Mouse (Mus musculus): ENCODE results near the gene Tbc1d14. TPM values are rescaled to one million over a fixed set of nuclear protein-coding genes. Genes with fewer than 3 reads are reported as not detected.

The Tbc1d14 gene
- polyA plus RNA-seq, 1 experiment from 2014 or later = 30.7 TPM

DNA sequence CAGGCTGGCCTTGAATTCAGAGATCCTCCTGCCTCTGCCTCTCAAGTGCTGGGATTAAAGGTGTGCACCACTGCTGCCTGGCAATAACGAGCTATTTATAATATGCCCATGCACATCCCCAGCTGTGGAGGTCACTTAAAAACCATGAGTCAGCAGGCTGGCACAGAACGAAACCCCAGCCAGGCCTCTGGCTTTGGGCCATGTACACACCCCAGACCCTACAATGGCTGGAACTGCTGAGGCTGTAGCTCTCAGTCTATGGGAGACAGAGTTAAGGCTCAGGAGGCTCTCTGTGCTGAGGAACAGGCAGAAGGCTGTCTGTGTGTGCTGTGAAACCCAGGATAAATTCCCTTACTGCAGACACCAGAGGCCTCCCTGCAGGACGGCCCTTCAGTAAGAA is 152.3 kb downstream of the Tbc1d14 start:
- Histone ChIP-seq H3K4me1 (ENCODE audit: control insufficient read depth, insufficient read depth, low read length) (no peaks in the 10 kb centered on the region), H3K36me3 (ENCODE audit: control insufficient read depth, insufficient read depth, low read length) (no peaks in the 10 kb centered on the region), H3K27me3 (replicated peaks; ENCODE audit: control insufficient read depth, insufficient read depth, low read length) (no peaks in the 10 kb centered on the region; the same call in 1 of the 2 replicates), H3K4me2 (ENCODE audit: low read depth, low read length) (no peak overlapping the region), H3K9me3 (ENCODE audit: control insufficient read depth, low read length) (no peaks in the 10 kb centered on the region), H3K4me3 (ENCODE audit: low read length) (no peak overlapping the region), H3K27ac (ENCODE audit: low read length) (no peak overlapping the region), H3K9ac (ENCODE audit: low read depth, low read length) (no peak overlapping the region)
- WGBS = 64% methylated on average over 3 of the region's 3 CpGs
- ATAC-seq = no peak

Other genes starting within 250 kb of the Tbc1d14 start
- gene Sorcs2, start 195.1 kb downstream of the Tbc1d14 start, polyA plus RNA-seq (2015; fragmentation: Nextera tagmentation; extraction: Ambion mirVana) = 8.3 and 8.8 TPM in 2 replicates
- gene Grpel1, start 128.3 kb downstream of the Tbc1d14 start, polyA plus RNA-seq (2015; fragmentation: Nextera tagmentation; extraction: Ambion mirVana) = 76.1 and 80.0 TPM in 2 replicates
- gene Tada2b, start 109.0 kb downstream of the Tbc1d14 start, polyA plus RNA-seq (2015; fragmentation: Nextera tagmentation; extraction: Ambion mirVana) = 1.6 TPM in 2 replicates
- gene Ccdc96, start 108.7 kb downstream of the Tbc1d14 start, polyA plus RNA-seq (2015; fragmentation: Nextera tagmentation; extraction: Ambion mirVana) = 0.11 and 0.12 TPM in 2 replicates
- gene D5Ertd579e, start 102.7 kb upstream of the Tbc1d14 start, polyA plus RNA-seq (2015; fragmentation: Nextera tagmentation; extraction: Ambion mirVana) = 14.0 and 14.2 TPM in 2 replicates
- gene Bloc1s4, start 155.4 kb upstream of the Tbc1d14 start, polyA plus RNA-seq (2015; fragmentation: Nextera tagmentation; extraction: Ambion mirVana) = 16.5 and 19.7 TPM in 2 replicates
- gene Mrfap1, start 203.5 kb upstream of the Tbc1d14 start, polyA plus RNA-seq (2015; fragmentation: Nextera tagmentation; extraction: Ambion mirVana) = 280 and 296 TPM in 2 replicates
- 44.9 and 64.6 TPM in 2 replicates for gene Man2b2, start 237.4 kb upstream of the Tbc1d14 start, polyA plus RNA-seq (2015; fragmentation: Nextera tagmentation; extraction: Ambion mirVana)

Data from intestine, embryonic 16.5 days (tissue).